Mouse (Mus musculus) left cerebral cortex, postnatal 4 days (tissue): ENCODE measurements around the gene Asb8. TPM values are rescaled to one million over a fixed set of nuclear protein-coding genes. Genes with fewer than 3 reads are reported as not detected.

Experiments
- DNase-seq: peaks from one replicate; pipeline ENCODE4 v3.0.0-alpha.2; 2022
- intact Hi-C: fragments of 180-260 bp; cut with DNase I; formaldehyde crosslinking; loops from one replicate; pipeline ENCODE4 v1.15.1; 2025
- total RNA-seq, 2 experiments: library from RNA; stranded (reverse); gene quantifications; 2 replicates each; pipeline ENCODE4 v1.2.3; 2021

Gene Asb8
- total RNA-seq, 2 experiments from 2014 or later, result 28.3 to 35.0 TPM

- intact Hi-C loops, result loop anchor here (10.0 kb wide), 1 partner anchor 354 kb away; no protein-coding TSS in a partner anchor
Observed at GRCm38 (mm10) chr15:98161026-98161805, 4.2 kb downstream of the Asb8 start.

GRCm38 (mm10) chr15:98157253-98157652 lies 8.2 kb downstream of the Asb8 start:
- no peak for DNase-seq
- intact Hi-C loops, result no loop called here

More at GRCm38 (mm10) chr15:98161026-98161805, 4.2 kb downstream of the Asb8 start:
- no peak for DNase-seq

GRCm38 (mm10) chr15:98155944-98156343 lies 9.5 kb downstream of the Asb8 start:
- intact Hi-C loops, result no loop called here
- no peak for DNase-seq

GRCm38 (mm10) chr15:98155272-98155671 lies 10.2 kb downstream of the Asb8 start:
- intact Hi-C loops, result no loop called here
- DNase-seq, result no peak

GRCm38 (mm10) chr15:98154631-98155030 lies 10.8 kb downstream of the Asb8 start:
- DNase-seq, result no peak
- intact Hi-C loops, result no loop called here

- intact Hi-C loops, result no loop called here
- DNase-seq, result no peak
Observed at GRCm38 (mm10) chr15:98154146-98154545, 11.3 kb downstream of the Asb8 start.

- intact Hi-C loops, result loop anchor here (2.0 kb wide), 1 partner anchor 61 kb away; the partner anchor contains the start of genes Pfkm and Senp1
- no peak for DNase-seq
Observed at GRCm38 (mm10) chr15:98153625-98154024, 11.8 kb downstream of the Asb8 start.

- intact Hi-C loops, result loop anchor here (2.0 kb wide), 1 partner anchor 60 kb away; the partner anchor contains the start of genes Pfkm and Senp1
- no peak for DNase-seq
Observed at GRCm38 (mm10) chr15:98152916-98153315, 12.5 kb downstream of the Asb8 start.

GRCm38 (mm10) chr15:98149166-98149602 lies 16.2 kb downstream of the Asb8 start:
- intact Hi-C loops, result no loop called here
- DNase-seq, result no peak

GRCm38 (mm10) chr15:98148356-98148755 lies 17.1 kb downstream of the Asb8 start:
- no peak for DNase-seq
- intact Hi-C loops, result no loop called here

- intact Hi-C loops, result no loop called here
- peak; percentile 96 for DNase-seq
Observed at GRCm38 (mm10) chr15:98145559-98146181, 19.8 kb downstream of the Asb8 start.

GRCm38 (mm10) chr15:98144861-98145507 lies 20.4 kb downstream of the Asb8 start:
- DNase-seq, result peak; percentile 43
- intact Hi-C loops, result no loop called here

GRCm38 (mm10) chr15:98142515-98142914 lies 22.9 kb downstream of the Asb8 start:
- no peak for DNase-seq
- intact Hi-C loops, result no loop called here

GRCm38 (mm10) chr15:98140809-98141208 lies 24.6 kb downstream of the Asb8 start:
- DNase-seq, result no peak
- intact Hi-C loops, result no loop called here

GRCm38 (mm10) chr15:98139763-98140162 lies 25.7 kb downstream of the Asb8 start:
- intact Hi-C loops, result no loop called here
- DNase-seq, result no peak

- DNase-seq, result no peak
- intact Hi-C loops, result no loop called here
Observed at GRCm38 (mm10) chr15:98136871-98137270, 28.6 kb downstream of the Asb8 start.

- DNase-seq, result no peak
- intact Hi-C loops, result no loop called here
Observed at GRCm38 (mm10) chr15:98135671-98136070, 29.8 kb downstream of the Asb8 start.

GRCm38 (mm10) chr15:98134666-98135065 lies 30.8 kb downstream of the Asb8 start:
- intact Hi-C loops, result no loop called here
- no peak for DNase-seq

- peak; percentile 21 for DNase-seq
- intact Hi-C loops, result no loop called here
Observed at GRCm38 (mm10) chr15:98134034-98134433, 31.4 kb downstream of the Asb8 start.

- no peak for DNase-seq
- intact Hi-C loops, result no loop called here
Observed at GRCm38 (mm10) chr15:98133471-98133870, 32.0 kb downstream of the Asb8 start.

GRCm38 (mm10) chr15:98131942-98132655 lies 33.3 kb downstream of the Asb8 start:
- DNase-seq, result no peak
- intact Hi-C loops, result no loop called here
